Mouse (Mus musculus) kidney, adult 9 months (tissue): ENCODE measurements around the gene Ugt1a8.
A peak's percentile ranks its signal among the peaks of the same experiment; 100 is the strongest.

Experiments used
- DNase-seq: peaks from one replicate; pipeline ENCODE4 v3.0.0; 2022

The Ugt1a8 gene

DNA sequence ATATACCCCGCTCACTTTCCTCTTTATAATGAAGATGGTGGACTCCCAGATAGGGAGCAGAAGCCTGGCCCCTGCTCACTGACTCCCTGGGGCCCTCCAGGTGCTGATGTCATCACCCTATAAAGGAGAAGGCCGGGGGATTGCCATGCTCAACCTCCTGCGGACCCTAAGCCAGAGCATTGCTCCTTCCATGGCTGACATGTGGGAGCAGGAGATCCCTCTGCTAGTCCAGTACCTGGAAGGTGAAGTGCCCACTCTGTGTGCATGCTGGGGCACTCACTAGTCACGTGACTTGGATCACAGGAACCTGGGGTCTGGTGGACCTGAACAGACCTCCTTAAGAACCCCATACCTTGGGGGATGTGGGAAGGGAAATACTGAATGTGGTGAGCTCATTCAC is 153.0 kb downstream of the Ugt1a8 start:
- no peak for DNase-seq

DNA sequence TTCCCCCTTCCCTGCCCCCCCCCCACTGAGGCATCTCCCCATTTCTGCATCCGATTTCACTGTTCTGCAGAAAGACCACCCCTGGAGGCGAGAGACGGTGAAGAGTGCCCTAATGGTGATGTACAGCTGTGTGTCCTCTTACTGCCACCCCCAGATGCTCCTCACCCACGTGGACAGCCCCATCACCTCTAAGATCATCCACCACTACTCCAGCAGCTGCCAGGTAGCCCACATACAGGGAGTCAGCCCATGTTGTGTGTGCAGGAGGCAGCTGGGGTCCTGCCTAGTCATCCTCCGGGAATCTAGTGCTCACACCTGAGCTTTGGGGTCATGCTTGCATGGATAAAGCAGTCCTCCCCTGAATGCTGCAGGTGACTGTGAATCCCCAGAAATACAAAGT is 156.2 kb downstream of the Ugt1a8 start:
- no peak for DNase-seq

DNA sequence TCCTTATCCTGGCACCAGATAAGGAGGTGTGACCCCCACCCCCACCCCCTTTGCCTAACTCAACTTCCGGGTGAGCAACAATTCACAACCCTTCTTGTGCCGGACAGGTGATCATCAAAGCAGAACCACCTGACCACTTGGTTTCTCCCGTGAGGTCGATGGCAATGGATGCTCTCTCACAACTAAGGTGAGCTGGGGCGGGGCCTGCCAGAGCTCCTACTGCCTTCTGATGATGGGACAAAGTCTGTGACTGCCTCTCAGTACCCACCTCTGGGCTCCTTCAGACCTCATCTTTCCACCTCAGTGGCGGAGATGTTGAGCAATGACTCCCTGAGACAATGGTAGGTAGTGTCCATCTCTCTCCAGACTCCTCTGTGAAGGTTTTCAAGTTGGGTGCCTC is 158.3 kb downstream of the Ugt1a8 start:
- DNase-seq: no peak

DNA sequence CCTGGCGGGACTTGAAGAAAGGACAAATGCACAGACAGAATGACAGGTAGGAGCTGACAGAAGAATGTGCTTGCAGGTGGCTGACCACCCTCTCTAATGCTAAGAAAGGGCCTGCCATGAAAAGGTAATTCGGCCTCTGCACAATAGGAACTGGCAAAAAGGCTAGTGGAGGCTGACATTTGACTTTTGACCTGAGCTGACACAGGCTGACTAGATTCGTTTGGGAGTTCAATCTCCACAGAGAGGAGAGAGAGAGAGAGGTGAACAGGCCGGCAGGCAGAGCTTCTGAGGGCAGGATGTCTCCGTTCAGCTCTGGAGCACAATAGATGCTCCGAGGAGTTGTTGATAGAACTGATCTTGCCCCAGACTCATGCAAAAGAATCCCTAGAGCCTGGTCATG is 158.8 kb downstream of the Ugt1a8 start:
- no peak for DNase-seq

DNA sequence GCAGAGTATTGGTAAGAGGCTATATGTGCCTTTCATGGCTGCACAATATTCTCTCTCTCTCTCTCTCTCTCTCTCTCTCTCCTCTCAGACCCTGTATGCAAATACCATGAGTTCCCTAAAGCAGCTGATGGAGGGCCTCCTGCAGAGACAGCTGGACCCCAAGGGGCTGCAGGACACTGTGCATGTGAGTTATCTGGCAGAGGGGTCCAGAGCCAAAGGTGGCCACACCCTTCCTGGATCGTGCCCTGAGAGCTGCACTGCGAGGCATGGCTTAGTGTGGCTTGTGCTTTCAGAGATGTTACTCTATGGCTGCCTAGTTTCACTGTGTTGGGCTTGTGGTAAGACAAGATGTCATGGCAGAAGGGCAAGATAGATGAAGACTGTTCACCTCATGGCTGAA is 160.0 kb downstream of the Ugt1a8 start:
- DNase-seq: no peak

DNA sequence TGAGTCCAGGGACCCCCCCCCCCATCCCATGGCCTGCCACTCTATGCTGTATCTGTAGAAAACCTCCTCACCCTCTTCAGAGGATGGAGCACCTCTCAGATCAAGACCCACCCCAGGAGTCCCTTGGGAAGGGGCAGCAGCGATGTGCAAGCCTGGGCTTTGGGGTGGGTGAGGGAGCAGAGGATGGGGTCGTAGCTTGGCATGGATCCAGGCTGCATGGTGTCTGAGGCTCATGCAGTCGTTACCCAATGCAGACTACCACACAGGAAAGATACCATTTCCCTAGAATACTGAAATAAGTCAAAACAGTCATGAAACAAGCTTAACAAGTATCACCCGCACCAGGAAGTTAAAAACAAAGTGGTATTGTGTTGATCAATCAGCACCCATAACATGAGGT is 161.0 kb downstream of the Ugt1a8 start:
- DNase-seq: no peak

DNA sequence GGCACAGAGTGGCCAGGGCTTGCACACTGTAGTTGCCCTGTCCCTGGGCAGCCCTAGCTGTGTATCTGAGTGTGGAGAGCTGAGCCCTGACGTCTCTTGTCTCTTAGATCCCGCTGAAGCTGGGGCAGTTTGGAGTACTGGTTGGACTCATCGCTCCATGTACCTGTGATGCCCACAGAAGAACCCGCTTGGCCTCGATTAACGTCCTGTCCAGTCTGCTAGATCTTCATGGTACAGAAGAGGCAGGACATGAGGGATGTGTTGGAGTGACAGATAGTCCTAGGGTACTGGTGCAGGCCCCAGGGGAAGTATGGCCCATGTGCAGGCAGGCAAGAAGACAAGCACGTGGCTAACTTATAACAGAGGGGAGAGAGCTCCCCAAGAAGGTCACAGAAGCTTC is 162.0 kb downstream of the Ugt1a8 start:
- DNase-seq: no peak

DNA sequence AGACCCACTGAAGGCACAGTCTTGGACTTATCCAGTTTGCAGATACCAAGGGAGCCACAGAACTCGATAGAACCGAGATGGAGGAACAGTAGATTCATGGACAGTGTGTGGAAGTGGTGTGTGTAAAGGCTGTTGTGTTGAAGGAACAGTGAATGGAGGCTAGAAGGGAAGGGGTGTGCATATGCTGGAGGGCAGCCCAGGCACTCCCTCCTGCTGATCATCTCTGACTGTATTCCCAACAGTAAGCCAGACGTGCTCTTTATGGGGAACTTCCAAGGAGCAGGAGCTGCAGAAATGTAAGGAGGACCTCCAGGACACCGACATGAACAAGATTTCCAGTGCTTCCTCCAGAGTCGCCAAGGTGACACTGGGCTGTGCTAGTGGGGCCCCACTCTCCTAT is 162.4 kb downstream of the Ugt1a8 start:
- DNase-seq: no peak

DNA sequence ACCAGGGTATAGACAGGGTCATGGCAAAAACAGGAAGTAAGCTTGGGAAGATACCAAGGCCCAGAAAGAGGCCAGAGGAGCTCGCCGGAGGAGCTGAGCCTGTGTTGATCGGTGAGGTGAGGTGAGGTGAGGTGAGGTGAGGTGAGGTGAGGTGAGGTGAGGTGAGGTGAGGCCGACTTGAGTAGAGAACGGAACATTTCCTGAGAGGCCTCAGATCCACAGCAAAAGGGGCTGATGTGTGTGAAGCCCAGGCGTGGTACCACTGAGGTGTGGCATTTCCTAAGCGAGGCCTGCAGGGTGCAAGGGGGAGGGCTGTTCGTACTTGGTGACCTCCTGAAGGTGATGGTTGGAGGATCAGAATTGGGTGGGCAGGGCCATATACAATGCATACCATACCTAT is 165.5 kb downstream of the Ugt1a8 start:
- no peak for DNase-seq

DNA sequence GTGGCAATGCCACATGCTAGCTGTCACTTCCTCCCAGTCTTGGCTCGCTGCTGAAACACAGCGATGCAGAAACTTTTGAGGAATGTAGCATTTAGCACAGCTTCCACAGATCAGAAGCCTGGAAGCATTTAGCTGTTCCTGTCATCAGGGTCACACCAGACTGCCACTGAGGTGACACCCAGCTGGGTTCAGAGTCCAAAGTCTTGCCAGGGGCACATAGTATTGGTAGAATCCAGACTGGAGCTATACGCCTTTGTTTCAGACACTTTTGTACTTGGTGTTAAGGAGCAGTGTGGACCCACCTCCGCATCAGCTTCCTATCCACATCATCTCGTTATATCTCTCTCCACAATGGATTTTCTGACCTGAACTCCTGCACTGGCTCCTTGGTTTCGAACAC is 165.9 kb downstream of the Ugt1a8 start:
- DNase-seq: no peak

DNA sequence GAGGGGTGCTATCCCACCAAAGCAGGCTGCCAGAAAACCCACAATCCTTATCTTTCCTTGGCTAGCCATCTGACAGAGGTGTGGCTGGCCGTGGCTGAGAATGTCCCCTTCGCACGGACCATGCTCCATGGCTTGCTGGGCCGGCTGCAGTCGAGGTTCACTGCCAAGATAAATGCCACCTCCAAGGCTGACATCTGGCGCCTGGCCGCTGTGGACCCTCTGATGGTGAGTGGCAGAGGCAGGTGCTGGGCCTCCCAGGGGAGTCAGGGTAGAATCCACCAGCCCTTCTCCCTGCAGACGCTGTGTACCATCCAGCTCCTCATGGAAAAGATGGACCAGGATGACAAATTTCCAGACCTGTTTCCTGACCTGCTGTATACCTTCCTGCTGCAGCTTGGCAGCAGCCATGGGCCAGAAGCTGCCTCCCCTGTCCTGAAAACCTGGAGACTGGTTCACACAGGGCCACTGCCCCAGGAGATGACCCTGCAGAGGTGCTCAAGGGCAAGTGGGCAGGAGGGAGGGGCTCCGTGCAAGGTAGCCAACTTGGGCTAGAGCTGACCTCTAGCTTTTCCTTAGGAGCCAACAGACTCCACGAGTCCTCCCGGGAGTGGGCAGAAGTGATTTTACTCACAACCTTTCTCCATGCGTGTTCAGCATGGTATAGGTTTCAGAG is 167.3 kb downstream of the Ugt1a8 start:
- no peak for DNase-seq

DNA sequence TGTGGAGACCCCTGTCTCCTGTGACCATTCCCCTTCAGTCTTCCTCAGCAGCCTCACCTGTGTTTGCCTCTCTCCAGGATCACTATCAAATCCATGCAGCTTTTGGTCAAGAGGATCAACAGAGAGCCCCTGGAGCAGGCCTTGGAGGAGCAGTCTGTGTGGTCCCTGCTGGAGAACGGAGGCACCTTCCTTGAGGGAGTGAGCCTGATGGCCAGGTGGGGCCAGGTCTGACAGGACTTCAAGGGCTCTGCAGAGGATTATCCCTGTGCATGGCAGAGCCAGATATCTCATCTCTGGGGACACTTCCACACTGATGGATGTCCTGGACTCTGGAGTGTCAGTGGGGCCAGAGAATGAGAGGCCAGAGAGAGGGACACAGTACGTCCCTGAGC is 167.8 kb downstream of the Ugt1a8 start:
- DNase-seq: no peak

DNA sequence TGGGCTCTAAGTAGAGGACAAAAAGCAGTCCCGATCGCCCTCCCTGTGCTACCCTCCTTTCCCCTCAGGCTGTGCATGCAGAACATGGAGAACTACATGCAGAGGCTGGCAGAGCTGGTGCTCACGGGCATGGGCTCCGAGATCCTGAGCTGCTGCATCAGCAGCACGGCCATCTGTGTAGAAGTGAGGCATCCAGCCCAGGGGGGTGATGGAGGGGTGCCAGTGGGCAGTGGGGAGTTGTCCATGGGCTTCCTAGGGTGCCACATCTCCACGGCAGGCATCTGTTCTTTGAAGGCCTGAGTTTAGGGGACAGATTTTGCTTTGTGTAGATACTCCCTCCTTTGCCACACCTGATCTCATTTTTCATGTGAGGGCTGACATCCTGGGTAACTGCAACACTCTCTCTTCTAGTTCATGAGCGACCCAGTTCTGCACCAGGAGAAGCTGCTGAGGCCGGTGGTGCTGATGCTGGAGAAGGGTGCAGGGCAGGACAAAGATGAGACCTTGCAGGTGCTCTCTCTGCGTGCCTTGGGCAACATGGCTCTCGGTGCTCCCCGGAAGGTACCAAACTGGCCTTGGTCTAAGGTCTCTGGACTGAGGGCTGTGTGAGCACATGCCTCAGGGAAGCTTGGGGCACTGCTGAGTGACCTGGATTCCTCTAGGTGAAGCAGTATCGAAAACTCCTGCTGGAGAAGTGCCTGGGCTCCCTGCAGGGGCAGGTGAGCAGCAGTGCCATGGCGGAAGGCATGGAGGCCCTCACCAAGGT is 168.6 kb downstream of the Ugt1a8 start:
- no peak for DNase-seq

DNA sequence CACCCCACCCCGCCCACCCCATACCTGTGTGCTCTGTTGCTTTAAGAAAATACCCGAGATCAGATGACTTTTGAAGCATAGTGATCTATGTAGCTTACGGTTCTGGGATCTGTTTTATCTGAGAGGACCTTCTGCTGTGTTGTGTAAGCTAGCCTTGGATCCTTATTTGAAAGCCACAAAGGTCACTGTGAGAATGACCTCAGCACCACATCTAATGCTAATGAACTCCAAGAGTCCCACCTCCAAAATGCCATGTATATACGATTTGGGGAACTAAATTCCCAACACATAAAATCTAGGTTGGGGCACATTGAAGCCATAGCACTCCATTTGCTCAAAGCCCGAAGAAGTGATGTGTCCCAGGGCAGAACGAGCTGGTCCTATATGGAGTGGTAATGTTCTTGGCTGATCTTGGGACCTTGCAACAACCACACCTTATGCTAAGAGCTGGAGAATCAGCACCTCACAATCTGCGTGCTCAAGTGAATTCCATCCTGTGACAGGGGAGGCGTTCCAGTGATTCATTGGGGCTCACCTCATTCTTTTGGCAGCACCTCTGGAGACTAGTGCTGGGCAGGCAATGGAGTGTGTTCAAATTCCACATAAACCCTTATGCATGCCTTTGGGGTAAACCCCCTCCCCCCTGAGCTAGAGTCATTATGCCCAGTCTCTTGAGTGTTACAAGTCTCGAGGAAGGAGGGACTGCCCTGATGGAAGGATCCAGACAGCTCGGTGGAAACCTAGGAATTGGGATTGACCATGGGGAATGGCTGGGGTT is 169.5 kb downstream of the Ugt1a8 start:
- no peak for DNase-seq

DNA sequence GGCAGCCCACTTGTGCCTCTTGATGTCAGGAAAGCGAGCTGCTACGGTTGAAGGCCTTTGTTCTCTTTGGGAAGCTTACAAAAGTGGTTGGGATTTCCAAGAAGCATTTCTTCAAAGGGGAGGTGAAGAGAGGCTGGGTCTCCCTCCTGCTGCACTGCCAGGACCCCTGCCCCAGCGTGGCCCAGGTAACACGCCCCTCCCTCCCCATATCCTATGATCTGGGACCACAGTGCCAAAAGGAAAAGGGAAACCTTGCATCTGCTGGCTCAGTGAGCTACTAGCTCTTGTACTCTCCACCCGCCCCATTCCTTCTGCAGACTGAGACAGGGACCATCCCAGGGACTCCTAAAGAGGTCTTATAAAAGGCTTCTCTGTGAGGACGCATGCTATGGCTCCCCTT is 170.1 kb downstream of the Ugt1a8 start:
- no peak for DNase-seq

DNA sequence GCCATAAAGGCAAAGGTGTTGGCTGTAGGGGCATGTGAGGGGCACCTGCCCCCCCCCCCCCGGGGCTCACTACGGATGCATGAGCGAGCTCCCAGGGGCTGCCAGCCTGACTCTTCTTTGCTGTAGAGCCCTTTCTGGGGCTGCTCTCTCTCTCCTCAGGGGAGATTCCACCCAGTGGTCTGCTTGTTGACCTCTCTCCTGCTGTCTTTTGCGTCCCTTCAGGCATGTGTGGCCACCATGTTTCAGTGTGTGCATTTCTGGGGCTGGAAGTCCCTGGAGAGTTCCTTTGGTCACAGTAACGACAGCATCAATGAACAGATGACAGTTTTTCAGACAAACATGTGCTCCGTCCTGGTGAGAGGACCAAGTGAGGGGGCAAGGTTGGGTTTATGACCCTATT is 170.7 kb downstream of the Ugt1a8 start:
- no peak for DNase-seq

DNA sequence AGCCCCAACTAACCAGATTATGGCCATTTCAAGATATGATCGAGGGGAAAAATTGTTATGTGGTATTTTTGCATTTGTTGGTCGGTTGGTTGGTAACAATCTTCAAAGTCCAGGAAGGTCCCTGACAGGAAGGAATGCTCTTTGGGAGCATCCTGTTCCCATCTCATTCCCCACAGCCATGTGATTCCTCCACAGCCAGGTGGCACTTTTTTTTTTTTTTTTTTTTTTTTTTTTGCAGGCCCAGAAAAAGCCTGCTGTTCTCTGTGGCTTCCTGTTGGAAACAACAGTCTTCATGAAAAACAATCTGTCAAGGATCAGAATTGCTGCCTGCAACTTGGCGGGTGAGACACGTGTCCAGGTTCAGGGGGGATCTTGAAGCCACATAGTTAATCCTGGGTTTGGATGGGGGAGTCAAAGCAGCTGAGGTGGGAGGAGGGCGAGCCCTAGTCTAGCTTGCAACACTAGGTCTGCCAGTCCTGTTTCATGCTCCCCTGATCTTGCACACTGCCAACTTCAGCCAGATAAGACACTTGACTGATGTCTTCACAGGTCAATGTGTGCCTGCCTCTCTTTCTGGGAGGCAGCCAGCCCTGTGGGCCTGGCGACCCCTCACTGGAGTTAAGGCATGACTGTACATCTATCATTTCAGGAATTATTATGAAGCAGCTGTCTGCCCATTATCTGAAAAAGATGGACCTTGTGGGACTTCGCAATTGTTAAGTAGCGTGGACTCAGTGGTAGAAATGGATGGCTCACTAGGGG is 171.4 kb downstream of the Ugt1a8 start:
- DNase-seq: no peak

DNA sequence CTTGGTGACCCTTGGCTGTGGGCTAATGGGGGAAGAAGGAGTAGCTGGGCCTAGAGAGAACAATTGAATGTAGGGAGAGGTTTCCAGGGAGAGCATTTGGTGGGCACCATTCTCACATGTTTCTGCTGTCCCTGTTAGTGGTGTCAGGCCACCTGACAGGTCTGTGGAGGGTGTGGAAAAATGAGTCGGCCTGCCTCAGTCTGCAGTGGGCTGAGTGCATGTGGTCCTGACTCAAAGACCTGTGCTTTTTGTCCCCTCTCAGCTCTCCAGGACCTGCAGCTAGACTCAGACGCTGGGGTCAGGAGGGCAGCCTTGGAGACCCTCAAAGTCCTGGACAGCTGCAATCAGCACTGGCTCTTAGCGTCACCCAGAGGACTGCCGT is 172.0 kb downstream of the Ugt1a8 start:
- DNase-seq: no peak

DNA sequence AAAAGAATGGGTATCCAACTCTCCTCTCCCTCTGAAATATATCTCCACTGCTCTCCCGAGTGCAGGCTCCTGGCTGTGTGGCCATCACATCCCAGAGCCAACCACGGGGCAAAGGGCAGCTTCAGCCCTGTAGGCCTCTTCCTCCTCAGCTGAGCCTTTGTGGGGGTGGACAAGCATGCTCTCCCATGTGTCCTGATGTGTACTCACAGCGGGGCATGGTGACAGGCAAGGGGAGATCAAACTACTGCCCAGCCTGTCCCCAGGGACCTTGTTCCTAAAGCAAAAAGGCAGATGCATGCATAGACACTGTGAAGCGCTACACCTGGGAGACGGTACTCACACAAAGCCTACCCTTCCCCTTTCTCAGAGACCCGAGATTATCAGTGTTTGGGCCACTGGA is 172.5 kb downstream of the Ugt1a8 start:
- DNase-seq: peak; percentile 60

DNA sequence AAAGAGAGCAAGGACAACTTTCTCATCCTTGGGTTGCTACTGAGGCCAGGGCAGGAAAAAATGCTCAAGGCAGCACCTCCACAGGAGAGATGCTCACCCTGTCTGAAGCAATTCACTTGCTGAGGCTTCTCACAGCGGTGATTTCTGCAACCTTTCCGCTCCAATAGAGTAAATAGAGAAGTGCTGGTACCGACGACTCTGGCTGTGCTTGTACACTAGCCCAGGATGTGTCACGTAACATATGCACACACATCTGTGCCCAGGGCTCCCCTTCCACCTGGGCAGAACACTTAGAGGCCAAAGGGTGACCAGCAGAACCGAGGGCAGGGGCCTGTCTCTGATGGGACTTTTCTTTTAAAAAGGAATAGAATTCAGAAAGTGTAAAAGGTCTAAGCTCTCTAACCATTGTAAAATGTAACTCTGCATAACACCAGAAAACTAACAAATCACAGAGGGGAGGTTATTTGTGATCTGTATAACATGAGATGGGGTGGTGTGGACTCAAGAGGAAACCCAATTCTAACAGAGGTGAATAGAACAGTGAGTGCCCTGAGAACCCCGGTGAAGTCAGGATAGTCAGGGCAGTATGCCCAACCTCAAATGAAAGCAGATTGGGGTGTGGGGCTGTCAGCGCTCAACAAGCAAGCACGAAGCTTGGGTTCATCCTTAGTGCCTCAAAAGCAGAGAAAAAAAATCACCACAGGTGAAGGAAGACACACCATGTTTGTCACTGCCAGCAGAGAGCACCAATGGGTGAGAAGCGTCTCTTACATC is 173.2 kb downstream of the Ugt1a8 start:
- DNase-seq: no peak

DNA sequence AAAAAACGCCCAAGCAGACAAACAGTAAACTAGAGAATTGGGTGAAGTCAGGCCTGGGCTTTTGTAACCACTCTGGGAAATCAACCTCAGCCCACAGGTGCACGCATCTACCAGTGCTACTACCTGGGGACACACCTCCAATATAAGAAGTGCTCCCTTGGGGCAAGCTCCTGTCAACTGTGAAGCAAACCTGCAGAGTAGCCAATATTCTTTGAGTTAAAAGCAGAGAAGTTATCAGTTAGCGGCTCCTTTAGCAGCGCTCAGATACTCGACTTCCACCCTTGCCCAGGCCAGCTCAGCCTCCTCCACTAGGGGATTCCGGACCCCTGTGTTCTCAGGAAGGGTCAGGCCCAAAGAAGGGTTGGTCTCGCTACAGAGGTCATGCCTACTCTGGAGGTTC is 174.1 kb downstream of the Ugt1a8 start:
- no peak for DNase-seq

DNA sequence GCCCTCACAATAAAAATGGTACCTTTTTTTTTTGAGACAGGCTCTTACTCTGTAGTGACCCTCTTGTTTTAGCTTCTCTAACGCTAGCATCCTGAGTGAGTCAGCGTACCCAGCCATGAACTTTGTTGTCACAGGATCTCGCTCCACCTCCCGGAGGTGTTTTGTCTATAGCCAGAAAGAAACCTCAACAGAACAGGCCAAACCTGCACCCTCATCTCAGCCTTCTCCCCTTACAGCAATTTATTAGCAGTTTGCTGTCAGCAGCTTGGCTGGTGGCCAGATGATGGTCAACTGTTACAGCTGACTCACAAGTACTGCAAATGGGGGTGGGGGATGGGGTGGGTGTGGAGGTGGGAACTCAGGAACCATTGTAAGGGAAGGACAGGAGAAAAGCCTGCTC is 174.6 kb downstream of the Ugt1a8 start:
- peak; percentile 60 for DNase-seq

DNA sequence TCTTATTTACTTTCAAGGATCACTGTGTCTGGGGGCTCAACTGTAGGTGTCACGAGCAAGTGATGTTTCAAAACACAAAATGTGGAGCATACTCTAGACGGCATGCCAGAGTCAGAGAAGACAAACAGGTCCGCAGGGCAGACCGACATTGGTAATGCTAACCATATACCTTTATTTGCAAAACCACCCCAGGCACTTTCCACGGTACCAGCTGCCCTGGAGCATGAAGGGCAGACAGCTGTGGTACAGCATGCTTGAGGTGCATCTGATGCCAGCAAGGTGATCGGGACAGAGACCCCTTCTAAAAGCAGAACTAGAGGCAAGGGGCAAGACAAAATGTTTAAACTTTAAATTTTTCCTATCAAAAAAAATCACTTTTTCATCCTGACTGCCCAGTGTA is 175.3 kb downstream of the Ugt1a8 start:
- DNase-seq: no peak
